Mouse (Mus musculus) stomach, embryonic 14.5 days (tissue): Measurements from ENCODE around the gene Lrrc45. TPM values are rescaled to one million over a fixed set of nuclear protein-coding genes. Genes with fewer than 3 reads are reported as not detected.
A peak's percentile ranks its signal among the peaks of the same experiment; 100 is the strongest.
"Not testable (repeated sequence)": the region's sequence is repeated elsewhere in the genome, so short reads cannot be mapped to it uniquely, and the experiment has no call there.

Source experiments
- ATAC-seq: fragments of 200-750 bp; cut with Nextera tagmentation; 2 replicates; pipeline ENCODE4 v1.8.0; 2017; ENCODE audit warnings: low read depth, moderate TSS enrichment; ENCODE audit not compliant: insufficient number of reproducible peaks, insufficient read depth, low FRiP score
- H3K27ac ChIP-seq: fragments of 300-500 bp; sonication (generic); 2 replicates; pipeline ENCODE4 v1.5.1; 2014; ENCODE audit warnings: mild to moderate bottlenecking, low read length, moderate library complexity, mixed read lengths
- H3K27me3 ChIP-seq: fragments of 300-500 bp; sonication (generic); 2 replicates; pipeline ENCODE4 v1.6.1; 2014; ENCODE audit warnings: low read length, control low read depth, mixed read lengths; ENCODE audit not compliant: control insufficient read depth, insufficient read depth
- H3K36me3 ChIP-seq: fragments of 300-500 bp; sonication (generic); 2 replicates; pipeline ENCODE4 v1.6.1; 2014; ENCODE audit warnings: mild to moderate bottlenecking, control low read depth, low read length, moderate library complexity, mixed read lengths; ENCODE audit not compliant: control insufficient read depth, insufficient read depth
- H3K4me1 ChIP-seq: fragments of 300-500 bp; sonication (generic); 2 replicates; pipeline ENCODE4 v1.6.1; 2014; ENCODE audit warnings: low read length, control low read depth, mixed read lengths; ENCODE audit not compliant: control insufficient read depth, insufficient read depth
- H3K4me2 ChIP-seq: fragments of 300-500 bp; sonication (generic); replicated peaks from 2 replicates; pipeline ENCODE4 v1.6.1; 2014; ENCODE audit warnings: low read depth, low read length, control low read depth
- H3K4me3 ChIP-seq: fragments of 300-500 bp; sonication (generic); 2 replicates; pipeline ENCODE4 v1.5.1; 2014; ENCODE audit warnings: low read depth, low read length, control low read depth
- H3K9ac ChIP-seq: fragments of 300-500 bp; sonication (generic); replicated peaks from 2 replicates; pipeline ENCODE4 v1.6.1; 2014; ENCODE audit warnings: low read depth, mild to moderate bottlenecking, control low read depth, low read length, moderate library complexity, mixed read lengths
- H3K9me3 ChIP-seq: fragments of 300-500 bp; sonication (generic); 2 replicates; pipeline ENCODE4 v1.6.1; 2016; ENCODE audit warnings: low read depth, low read length, control low read depth; ENCODE audit not compliant: control insufficient read depth
- WGBS: fragments of 180-500 bp; shearing (Covaris S2); extraction: QIAGEN DNeasy Blood & Tissue Kit; methylation state at CpG from one replicate; pipeline ENCODE4 v1.1.7; 2014; 5-methylcytosine and 5-hydroxymethylcytosine counted together
- polyA plus RNA-seq: library from polyadenylated mRNA; unstranded; fragments of >200 nt; fragmentation: Nextera tagmentation; extraction: Ambion mirVana; gene quantifications from 2 replicates; pipeline ENCODE4 v1.2.1, GENCODE M21; 2014

The Lrrc45 gene
- 48.6 and 55.2 TPM in 2 replicates for polyA plus RNA-seq

- no peaks in the 10 kb centered on the region for H3K9me3 ChIP-seq
- peak within 1 kb of the TSS; percentile 73 for H3K27ac ChIP-seq
- 4% methylated on average over 53 of the region's 53 CpGs for WGBS
- peak within 1 kb of the TSS; percentile 60 for H3K4me3 ChIP-seq
- peaks cover 17% of the 10 kb centered on the region for H3K4me1 ChIP-seq
- peak within 1 kb of the TSS; percentile 54 for H3K9ac ChIP-seq
- peak within 1 kb of the TSS; percentile 94 for H3K4me2 ChIP-seq
- H3K27me3 ChIP-seq, result no peaks in the 10 kb centered on the region
- peaks cover 19% of the 10 kb centered on the region for H3K36me3 ChIP-seq
- ATAC-seq, result peak; percentile 97
These were observed at the start of gene Lrrc45, which contains the start of gene Cenpx for GRCm38 (mm10) chr11:120713580-120714518. TSS of gene Lrrc45 (plus strand) at chr11:120713925. TSS of gene Cenpx (minus strand) at chr11:120713738.

GRCm38 (mm10) chr11:120665406-120665805 is 48.3 kb upstream of the Lrrc45 start:
- Histone ChIP-seq H3K27ac (no peak overlapping the region), H3K36me3 (no peaks in the 10 kb centered on the region), H3K9ac (no peak overlapping the region), H3K27me3 (peaks cover 22% of the 10 kb centered on the region), H3K4me2 (no peak overlapping the region), H3K9me3 (no peaks in the 10 kb centered on the region), H3K4me1 (0 out of 2 replicates have a peak, but pooled peaks cover 1% of the 10 kb centered on the region), H3K4me3 (no peak overlapping the region)
- ATAC-seq, result peak; percentile 44; the same call in 1 of the 2 replicates
- WGBS, result 63% methylated on average over 3 of the region's 3 CpGs

- ATAC-seq, result no peak
- Histone ChIP-seq H3K27me3 (peaks cover 11% of the 10 kb centered on the region; the same call in 1 of the 2 replicates), H3K4me3 (no peak overlapping the region), H3K4me1 (no peaks in the 10 kb centered on the region), H3K9me3 (no peaks in the 10 kb centered on the region), H3K4me2 (no peak overlapping the region), H3K36me3 (no peaks in the 10 kb centered on the region), H3K9ac (no peak overlapping the region), H3K27ac (no peak overlapping the region)
- 8% methylated on average over 3 of the region's 3 CpGs for WGBS
These were observed 47.1 kb upstream of the Lrrc45 start for GRCm38 (mm10) chr11:120666617-120667016.

- WGBS, result under 1% methylated on average over 78 of the region's 83 CpGs
These were observed 40.8 kb upstream of the Lrrc45 start, which contains the start of gene Aspscr1 for GRCm38 (mm10) chr11:120672687-120673593. TSS of gene Aspscr1 (plus strand) at chr11:120672973.

DNA sequence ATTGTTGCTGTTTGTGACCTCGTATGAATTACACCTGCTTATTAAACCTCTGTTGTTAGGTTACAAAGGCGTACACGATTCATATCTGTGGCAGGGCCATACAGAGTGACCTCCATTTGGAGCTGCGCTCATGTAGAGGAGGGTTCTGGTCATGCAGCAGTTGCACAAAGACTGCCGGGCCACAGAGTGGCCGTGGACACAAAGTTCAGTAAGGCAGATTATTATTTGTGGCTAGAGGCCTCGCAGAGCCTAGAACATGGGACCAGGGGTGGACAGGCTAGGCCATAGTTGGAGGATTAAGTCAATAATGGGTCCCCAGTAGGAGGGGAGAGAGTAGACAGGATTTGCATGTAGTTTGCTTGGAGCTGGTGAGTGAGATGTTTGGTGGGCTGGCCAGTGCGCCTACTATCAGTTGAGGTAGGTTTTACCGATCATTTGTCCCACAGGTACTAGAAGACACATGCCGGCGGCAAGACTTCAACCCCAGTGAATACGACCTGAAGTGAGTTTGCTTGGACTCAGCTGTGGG is 40.1 kb upstream of the Lrrc45 start:
- WGBS, result 31% methylated on average over 12 of the region's 12 CpGs
- Histone ChIP-seq H3K27me3 (no peaks in the 10 kb centered on the region), H3K4me1 (0 out of 2 replicates have a peak, but pooled peaks cover 4% of the 10 kb centered on the region), H3K27ac (peak overlapping the region; percentile 76), H3K9ac (peak overlapping the region; percentile 64), H3K36me3 (peaks cover 9% of the 10 kb centered on the region), H3K4me3 (peak overlapping the region; percentile 73), H3K4me2 (peak overlapping the region; percentile 90), H3K9me3 (no peaks in the 10 kb centered on the region)
- ATAC-seq, result peak; percentile 0; the same call in 1 of the 2 replicates

More at GRCm38 (mm10) chr11:120672687-120673593, 40.8 kb upstream of the Lrrc45 start, which contains the start of gene Aspscr1:
- Histone ChIP-seq H3K27me3 (no peaks in the 10 kb centered on the region), H3K4me1 (0 out of 2 replicates have a peak, but pooled peaks cover 4% of the 10 kb centered on the region), H3K9ac (peak within 1 kb of the TSS; percentile 64), H3K4me2 (peak within 1 kb of the TSS; percentile 90), H3K9me3 (no peaks in the 10 kb centered on the region), H3K36me3 (peaks cover 2% of the 10 kb centered on the region), H3K27ac (peak within 1 kb of the TSS; percentile 76), H3K4me3 (peak within 1 kb of the TSS; percentile 73)
- peak; percentile 97 for ATAC-seq

DNA sequence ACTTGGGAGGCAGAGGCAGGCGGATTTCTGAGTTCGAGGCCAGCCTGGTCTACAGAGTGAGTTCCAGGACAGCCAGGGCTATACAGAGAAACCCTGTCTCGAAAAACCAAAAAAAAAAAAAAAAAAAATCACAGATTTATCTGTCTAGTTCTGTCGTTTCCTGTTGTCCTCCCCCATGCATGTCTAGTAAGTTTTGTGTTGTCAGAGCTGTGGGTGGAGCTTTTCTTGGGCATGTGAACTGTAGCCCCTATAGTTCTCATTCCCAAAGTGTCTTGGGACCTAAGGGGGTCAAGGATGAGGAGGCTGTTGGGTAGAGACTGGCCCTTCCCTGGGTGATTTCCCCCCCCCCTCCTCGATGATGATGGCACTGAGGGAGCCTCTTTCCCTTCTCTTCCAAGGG is 37.9 kb upstream of the Lrrc45 start:
- not testable (repeated sequence) for H3K9me3 ChIP-seq, H3K4me3 ChIP-seq, ATAC-seq, H3K4me2 ChIP-seq, H3K9ac ChIP-seq, H3K27me3 ChIP-seq, H3K27ac ChIP-seq, H3K4me1 ChIP-seq
- 84% methylated on average over 4 of the region's 5 CpGs for WGBS
- H3K36me3 ChIP-seq, result peaks cover 26% of the 10 kb centered on the region

DNA sequence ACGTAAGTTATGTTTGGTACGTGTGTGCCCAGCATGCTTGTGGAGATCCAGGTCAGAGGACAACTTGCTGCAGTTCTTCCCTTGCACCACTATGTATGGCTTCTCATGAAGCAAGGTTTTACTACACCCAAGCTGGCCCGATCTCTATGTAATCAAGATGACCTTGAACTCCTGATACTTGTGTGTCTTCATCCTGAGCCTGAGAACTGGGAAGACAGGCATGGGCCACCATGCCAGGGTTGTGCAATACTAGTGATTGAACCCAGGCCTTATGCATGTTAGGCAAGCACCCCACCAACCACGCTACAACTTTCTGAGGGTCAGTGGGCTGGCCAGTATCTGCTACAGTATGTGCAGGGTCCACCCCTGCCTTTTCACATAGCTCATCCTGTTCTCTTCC is 36.8 kb upstream of the Lrrc45 start:
- WGBS, result 88% methylated on average over 4 of the region's 4 CpGs
- Histone ChIP-seq H3K4me1 (0 out of 2 replicates have a peak, but pooled peaks cover 4% of the 10 kb centered on the region), H3K27ac (no peak overlapping the region), H3K4me3 (no peak overlapping the region), H3K9ac (no peak overlapping the region), H3K27me3 (no peaks in the 10 kb centered on the region), H3K4me2 (no peak overlapping the region), H3K36me3 (peaks cover 32% of the 10 kb centered on the region), H3K9me3 (no peaks in the 10 kb centered on the region)
- no peak for ATAC-seq
